Mouse (Mus musculus) E14TG2a.4 (cell line): ENCODE measurements around the gene Spock2.

ENCODE experiments used
- H3K27me3 ChIP-seq: 2 replicates; pipeline ENCODE4 v1.6.1; 2014; ENCODE audit warnings: low read length, control low read depth; ENCODE audit not compliant: insufficient read depth
- H3K36me3 ChIP-seq: 2 replicates; pipeline ENCODE4 v1.6.1; 2014; ENCODE audit warnings: low read length, control low read depth; ENCODE audit not compliant: insufficient read depth
- H3K4me1 ChIP-seq: replicated peaks from 2 replicates; pipeline ENCODE4 v1.6.1; 2014; ENCODE audit warnings: low read depth, low read length, control low read depth
- H3K4me3 ChIP-seq: replicated peaks from 2 replicates; pipeline ENCODE4 v1.5.1; 2014; ENCODE audit warnings: mild to moderate bottlenecking, low read length
- H3K9me3 ChIP-seq: 2 replicates; pipeline ENCODE4 v1.6.1; 2014; ENCODE audit warnings: low read length, control low read depth
- CTCF ChIP-seq: conservative IDR thresholded peaks from 2 replicates; pipeline ENCODE4 v1.5.1; 2014; ENCODE audit warnings: low read length
- NANOG ChIP-seq: IDR thresholded peaks from 2 replicates; pipeline ENCODE4 v1.6.1; 2014; ENCODE audit warnings: borderline replicate concordance, low read length, mixed read lengths
- POU5F1 ChIP-seq: IDR thresholded peaks from 2 replicates; pipeline ENCODE4 v1.6.1; 2014; ENCODE audit warnings: low read length, borderline replicate concordance

Gene Spock2

GRCm38 (mm10) chr10:60115345-60116185 lies 9.5 kb downstream of the Spock2 start:
- H3K4me1 ChIP-seq, result peaks cover 55% of the 10 kb centered on the region
- H3K9me3 ChIP-seq, result no peaks in the 10 kb centered on the region
- H3K4me3 ChIP-seq, result peak overlapping the region; percentile 35
- no peaks in the 10 kb centered on the region for H3K36me3 ChIP-seq
- H3K27me3 ChIP-seq, result peaks cover 35% of the 10 kb centered on the region
- no peak for TF ChIP-seq POU5F1
- TF ChIP-seq CTCF, result no peak
- TF ChIP-seq NANOG, result no peak

- Histone ChIP-seq H3K4me3 (no peak overlapping the region), H3K36me3 (no peaks in the 10 kb centered on the region), H3K27me3 (peaks cover 31% of the 10 kb centered on the region), H3K4me1 (peaks cover 56% of the 10 kb centered on the region), H3K9me3 (no peaks in the 10 kb centered on the region)
- TF ChIP-seq NANOG (no peak), POU5F1 (no peak), CTCF (no peak)
These were observed 11.0 kb downstream of the Spock2 start for GRCm38 (mm10) chr10:60116997-60117396.

GRCm38 (mm10) chr10:60118464-60118863 lies 12.4 kb downstream of the Spock2 start:
- Histone ChIP-seq H3K27me3 (peaks cover 19% of the 10 kb centered on the region; the same call in 1 of the 2 replicates), H3K4me1 (peaks cover 56% of the 10 kb centered on the region), H3K9me3 (no peaks in the 10 kb centered on the region), H3K36me3 (no peaks in the 10 kb centered on the region), H3K4me3 (no peak overlapping the region)
- TF ChIP-seq CTCF (no peak), POU5F1 (no peak), NANOG (no peak)

GRCm38 (mm10) chr10:60120630-60121029 lies 14.6 kb downstream of the Spock2 start:
- Histone ChIP-seq H3K4me3 (no peak overlapping the region), H3K36me3 (no peaks in the 10 kb centered on the region), H3K4me1 (peaks cover 53% of the 10 kb centered on the region), H3K27me3 (peaks cover 15% of the 10 kb centered on the region; the same call in 1 of the 2 replicates), H3K9me3 (no peaks in the 10 kb centered on the region)
- TF ChIP-seq NANOG (no peak), CTCF (no peak), POU5F1 (no peak)

- Histone ChIP-seq H3K4me1 (peaks cover 35% of the 10 kb centered on the region), H3K4me3 (no peak overlapping the region), H3K36me3 (no peaks in the 10 kb centered on the region), H3K27me3 (peaks cover 18% of the 10 kb centered on the region; the same call in 1 of the 2 replicates), H3K9me3 (no peaks in the 10 kb centered on the region)
- TF ChIP-seq CTCF, result peak; percentile 85
- no peak for TF ChIP-seq NANOG
These were observed 18.1 kb downstream of the Spock2 start for GRCm38 (mm10) chr10:60124078-60124477.

- TF ChIP-seq POU5F1, result no peak
- no peak for TF ChIP-seq NANOG
- TF ChIP-seq CTCF, result no peak
- peaks cover 25% of the 10 kb centered on the region for H3K4me1 ChIP-seq
These were observed 19.7 kb downstream of the Spock2 start for GRCm38 (mm10) chr10:60125529-60126327.

GRCm38 (mm10) chr10:60128287-60128686 lies 22.3 kb downstream of the Spock2 start:
- peaks cover 2% of the 10 kb centered on the region; the same call in 1 of the 2 replicates for H3K27me3 ChIP-seq
- H3K9me3 ChIP-seq, result no peaks in the 10 kb centered on the region
- H3K4me1 ChIP-seq, result peaks cover 40% of the 10 kb centered on the region
- peaks cover 12% of the 10 kb centered on the region for H3K36me3 ChIP-seq
- H3K4me3 ChIP-seq, result no peak overlapping the region
- no peak for TF ChIP-seq CTCF
- no peak for TF ChIP-seq NANOG
- TF ChIP-seq POU5F1, result no peak

More at GRCm38 (mm10) chr10:60125529-60126327, 19.7 kb downstream of the Spock2 start:
- H3K36me3 ChIP-seq, result peaks cover 8% of the 10 kb centered on the region
- no peaks in the 10 kb centered on the region for H3K9me3 ChIP-seq
- H3K27me3 ChIP-seq, result peaks cover 8% of the 10 kb centered on the region; the same call in 1 of the 2 replicates
- peak overlapping the region; percentile 75 for H3K4me3 ChIP-seq

GRCm38 (mm10) chr10:60130504-60130903 lies 24.5 kb downstream of the Spock2 start:
- Histone ChIP-seq H3K36me3 (peaks cover 12% of the 10 kb centered on the region), H3K9me3 (no peaks in the 10 kb centered on the region), H3K27me3 (peaks cover 2% of the 10 kb centered on the region; the same call in 1 of the 2 replicates), H3K4me3 (no peak overlapping the region), H3K4me1 (peaks cover 59% of the 10 kb centered on the region)
- TF ChIP-seq NANOG (no peak), CTCF (no peak), POU5F1 (no peak)

GRCm38 (mm10) chr10:60133501-60133900 lies 27.5 kb downstream of the Spock2 start:
- Histone ChIP-seq H3K4me3 (peak overlapping the region; percentile 69), H3K9me3 (no peaks in the 10 kb centered on the region), H3K4me1 (peaks cover 71% of the 10 kb centered on the region), H3K27me3 (no peaks in the 10 kb centered on the region; the same call in 1 of the 2 replicates), H3K36me3 (peaks cover 12% of the 10 kb centered on the region)
- TF ChIP-seq NANOG (no peak), CTCF (no peak), POU5F1 (no peak)
